In the genomic region with DNA sequence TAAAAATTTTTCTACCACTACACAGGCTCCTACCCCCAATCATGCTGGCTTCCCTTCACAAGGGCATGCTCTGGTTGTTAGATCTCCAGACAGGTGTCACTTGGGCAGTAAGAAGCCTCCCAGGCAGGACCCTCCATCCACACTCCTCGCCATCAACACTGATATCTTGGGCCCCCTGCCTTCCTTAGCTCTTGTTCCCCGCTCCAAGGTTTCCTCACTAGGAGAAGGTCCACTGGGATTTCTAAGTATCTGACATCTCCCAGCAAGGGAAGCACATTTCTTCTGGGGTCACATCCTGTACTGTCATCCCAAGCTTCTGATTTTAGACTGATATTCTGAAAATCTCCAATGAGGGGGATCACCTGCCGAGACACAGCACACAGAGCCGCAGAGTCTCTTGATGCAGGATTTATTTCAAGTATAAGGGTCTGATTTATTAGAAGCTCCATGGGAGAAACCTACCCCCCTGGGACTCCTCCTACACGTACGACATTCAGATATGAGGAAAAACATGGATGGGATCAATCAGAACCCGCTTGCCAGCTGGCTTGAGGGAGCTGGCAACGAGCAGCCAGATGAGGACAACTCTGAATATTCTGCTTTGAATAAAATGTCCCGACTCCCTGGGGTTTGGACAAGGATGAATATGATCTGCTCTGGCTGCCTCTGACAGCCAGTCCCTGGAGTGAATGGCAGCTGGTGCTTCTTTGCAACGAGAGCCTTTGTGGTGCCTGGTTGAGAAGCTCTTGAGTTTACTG, we compare ENCODE assay signal across 18 mouse cellular contexts.
DNase-seq lines count a peak whose midpoint lies in the region; ATAC-seq and TF ChIP-seq lines count a peak whose summit lies in the region.
"Had no signal": no experiment of that assay in that cellular context is flagged by ENCODE, and none has a peak within 500 bp of the region (broad histone marks: within the 10 kb centered on the region; RNA-seq: fewer than 3 reads in every experiment).

No protein-coding gene starts in this region.

- H3K9me3 ChIP-seq in hindbrain, postnatal 0 days (ENCODE audit: low read length), result no peaks in the 10 kb centered on the region
- H3K9me3 ChIP-seq in hindbrain, embryonic 13.5 days, result no peaks in the 10 kb centered on the region
- H3K9me3 ChIP-seq: hindbrain, embryonic 15.5 days; liver, embryonic 12.5 days; midbrain, embryonic 13.5 days; neural tube, embryonic 12.5 days had no signal

- H3K4me2 ChIP-seq in hindbrain, postnatal 0 days (ENCODE audit: low read depth, low read length), result no peak overlapping the region
- H3K4me2 ChIP-seq in hindbrain, embryonic 13.5 days, result no peak overlapping the region
- H3K4me2 ChIP-seq: hindbrain, embryonic 15.5 days; liver, embryonic 12.5 days; midbrain, embryonic 13.5 days; neural tube, embryonic 12.5 days had no signal

- peaks cover 3% of the 10 kb centered on the region; the same call in 1 of the 2 replicates for H3K4me1 ChIP-seq in hindbrain, postnatal 0 days (ENCODE audit: insufficient read depth, low read length)
- H3K4me1 ChIP-seq in hindbrain, embryonic 13.5 days (replicated peaks), result no peaks in the 10 kb centered on the region
- H3K4me1 ChIP-seq: hindbrain, embryonic 15.5 days; liver, embryonic 12.5 days; midbrain, embryonic 13.5 days; neural tube, embryonic 12.5 days had no signal

- H3K36me3 ChIP-seq in hindbrain, postnatal 0 days (ENCODE audit: insufficient read depth, low read length), result no peaks in the 10 kb centered on the region
- H3K36me3 ChIP-seq in hindbrain, embryonic 13.5 days, result no peaks in the 10 kb centered on the region
- H3K36me3 ChIP-seq: hindbrain, embryonic 15.5 days; liver, embryonic 12.5 days; midbrain, embryonic 13.5 days; neural tube, embryonic 12.5 days had no signal

- no peaks in the 10 kb centered on the region for H3K27me3 ChIP-seq in hindbrain, postnatal 0 days (ENCODE audit: insufficient read depth, low read length)
- no peaks in the 10 kb centered on the region for H3K27me3 ChIP-seq in hindbrain, embryonic 13.5 days
- H3K27me3 ChIP-seq: hindbrain, embryonic 15.5 days; liver, embryonic 12.5 days; midbrain, embryonic 13.5 days; neural tube, embryonic 12.5 days had no signal

- peak; percentile 22 to 47 for DNase-seq in cerebellum, postnatal 10 days
- no peak for DNase-seq in cerebellum, postnatal 25 days
- DNase-seq in hindbrain, postnatal 0 days (ENCODE audit: low spot score), result peak; percentile 46
- peak; percentile 27 to 29 for DNase-seq in right cerebral cortex, postnatal 10 days (ENCODE audit: low spot score in 2 of 2)
- DNase-seq in right cerebral cortex, adult 18-20 months, result no peak
- DNase-seq in testis, postnatal 14 days (ENCODE audit: low spot score), result no peak
- no peak for DNase-seq in adrenal gland, adult 8-10 months
- DNase-seq: adrenal gland, adult 2 months; B cell, adult 2 months; forebrain, postnatal 0 days; kidney, adult 2 months; retina, postnatal 1 day had no signal

- no peak overlapping the region for H3K4me3 ChIP-seq in hindbrain, postnatal 0 days (ENCODE audit: low read length)
- H3K4me3 ChIP-seq in hindbrain, embryonic 13.5 days, result no peak overlapping the region
- H3K4me3 ChIP-seq: hindbrain, embryonic 15.5 days; liver, embryonic 12.5 days; midbrain, embryonic 13.5 days; neural tube, embryonic 12.5 days had no signal

- WGBS in hindbrain, postnatal 0 days, result 54% methylated on average over 10 of the region's 10 CpGs
- 68% methylated on average over 10 of the region's 10 CpGs for WGBS in hindbrain, embryonic 13.5 days

- H3K27ac ChIP-seq in hindbrain, postnatal 0 days, result no peak overlapping the region
- no peak overlapping the region for H3K27ac ChIP-seq in hindbrain, embryonic 13.5 days
- H3K27ac ChIP-seq: hindbrain, embryonic 15.5 days; liver, embryonic 12.5 days; macrophage; midbrain, embryonic 13.5 days; neural tube, embryonic 12.5 days had no signal

- TF ChIP-seq CTCF in hindbrain, postnatal 0 days (IDR thresholded peaks at IDR 0.05; ENCODE audit: low read depth), result no peak

- ATAC-seq in hindbrain, postnatal 0 days, result no peak
- ATAC-seq in hindbrain, embryonic 13.5 days (ENCODE audit: low FRiP score), result no peak
- ATAC-seq: forebrain, postnatal 0 days; liver, embryonic 12.5 days; midbrain, embryonic 13.5 days had no signal

- H3K9ac ChIP-seq in hindbrain, postnatal 0 days (replicated peaks; ENCODE audit: low read length), result no peak overlapping the region
- H3K9ac ChIP-seq in hindbrain, embryonic 13.5 days, result no peak overlapping the region
- H3K9ac ChIP-seq: forebrain, postnatal 0 days; hindbrain, embryonic 15.5 days; liver, embryonic 12.5 days; midbrain, embryonic 13.5 days; neural tube, embryonic 12.5 days had no signal

Comparison
In these comparisons a context has a peak if more than half of its experiments do, and no peak if none do; other contexts are left out.
1. DNase-seq: peak in cerebellum, postnatal 10 days (2 of 2), hindbrain, postnatal 0 days (single experiment) and right cerebral cortex, postnatal 10 days (2 of 2); none in cerebellum, postnatal 25 days (0 of 2), right cerebral cortex, adult 18-20 months (single experiment), testis, postnatal 14 days (single experiment) and adrenal gland, adult 8-10 months (single experiment).